Mouse (Mus musculus) liver, adult (tissue): ENCODE results near the gene S1pr4.

Experiments used
- GATA4 ChIP-seq: IDR thresholded peaks from 2 replicates; pipeline ENCODE4 v1.6.1; 2014; ENCODE audit warnings: mild to moderate bottlenecking, low read length; ENCODE audit not compliant: insufficient replicate concordance

S1pr4 gene

DNA sequence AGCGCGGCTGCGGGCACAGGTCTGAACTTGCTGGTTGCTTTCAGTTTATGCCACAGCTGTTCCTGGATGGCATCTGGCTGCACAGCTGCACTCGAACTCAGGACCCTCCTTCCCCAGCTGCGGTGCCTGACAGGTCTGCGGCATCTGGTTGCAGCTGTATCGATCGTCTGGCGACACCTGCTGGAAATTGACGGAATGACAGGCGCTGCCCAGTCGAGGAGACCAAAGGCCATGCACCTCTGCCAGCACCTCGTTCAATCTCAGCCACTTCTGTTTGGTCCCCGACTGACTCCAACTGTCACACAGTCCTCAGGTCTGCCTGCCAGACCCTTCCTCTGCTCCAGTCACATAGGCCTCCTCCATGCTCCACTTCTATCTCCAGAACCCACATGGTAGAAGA, 26.8 kb upstream of the S1pr4 start:
- TF ChIP-seq GATA4 = no peak

GRCm38 (mm10) chr10:81525017-81525694, 25.2 kb upstream of the S1pr4 start:
- TF ChIP-seq GATA4 = no peak

DNA sequence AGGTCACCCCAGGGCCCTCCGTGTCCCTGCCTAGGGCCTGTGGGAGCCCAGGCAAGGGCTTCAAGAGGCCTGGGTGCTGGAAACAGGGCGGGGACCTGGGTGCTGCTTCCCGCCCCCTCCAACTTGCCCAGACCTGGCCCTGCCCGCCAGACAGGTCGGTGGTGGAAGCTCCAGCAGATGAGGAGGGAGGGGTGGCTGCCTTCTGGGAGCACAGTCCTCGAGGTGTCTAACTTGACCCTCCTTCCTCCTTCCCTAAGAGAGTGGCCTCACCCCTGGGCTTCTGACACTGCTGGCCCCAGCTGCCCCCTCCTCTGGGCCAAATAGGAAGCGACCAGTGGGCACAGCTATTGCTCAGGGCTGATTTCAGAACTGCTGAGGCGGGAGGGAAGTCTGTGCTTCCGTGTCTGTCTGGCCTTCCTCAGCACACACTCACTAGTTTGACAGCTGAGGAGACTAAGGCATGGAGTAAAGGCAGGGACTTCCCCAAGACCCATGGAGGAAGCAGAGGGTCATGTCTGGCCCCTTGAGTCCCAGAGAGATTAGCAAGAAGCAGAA, 24.2 kb upstream of the S1pr4 start, which contains the start of gene Gna15:
Gene Gna15 (minus strand): TSS at position 175 of the 555 bp plus-strand sequence.
- no peak for TF ChIP-seq GATA4

DNA sequence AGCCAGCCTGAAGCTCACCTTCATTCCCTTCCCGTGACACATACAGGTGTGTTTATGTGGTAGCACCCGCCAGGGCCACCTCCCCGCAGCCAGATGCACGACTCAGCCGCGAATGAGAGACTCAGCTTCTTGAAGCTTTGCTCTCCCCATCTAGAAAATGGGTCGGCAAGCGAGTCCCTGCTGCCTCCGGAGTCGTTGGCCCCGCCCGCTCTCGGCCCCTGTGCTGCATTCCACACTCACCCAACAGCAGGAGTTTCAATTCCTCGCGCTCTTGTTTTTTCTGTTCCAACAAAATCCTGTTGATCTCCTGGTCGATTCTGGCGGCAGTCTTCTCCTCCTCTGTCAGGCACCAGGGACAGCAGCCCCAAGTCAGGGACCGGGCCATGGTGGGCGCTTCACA, 23.6 kb upstream of the S1pr4 start:
- no peak for TF ChIP-seq GATA4

GRCm38 (mm10) chr10:81523142-81523541, 23.2 kb upstream of the S1pr4 start:
- no peak for TF ChIP-seq GATA4

DNA sequence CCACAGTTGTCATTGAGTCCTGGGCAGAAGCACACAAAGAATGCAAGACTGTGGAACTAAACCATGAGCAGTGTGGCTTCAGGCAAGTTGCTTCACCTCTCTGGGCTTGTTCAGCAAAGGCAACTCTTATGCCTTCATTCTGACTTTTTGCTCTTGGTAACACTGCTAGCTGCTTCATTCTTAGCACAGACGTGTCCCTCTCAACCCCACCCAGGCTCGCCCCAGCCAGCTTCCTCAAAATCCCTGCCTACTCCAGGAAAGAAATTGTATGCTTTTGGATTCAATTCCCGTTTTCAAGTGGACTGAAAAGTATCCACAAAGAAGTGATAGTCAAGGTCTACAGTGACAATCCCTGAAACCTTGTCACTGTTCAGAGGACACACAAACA, 20.0 kb upstream of the S1pr4 start:
- TF ChIP-seq GATA4 = no peak

GRCm38 (mm10) chr10:81519227-81519977, 19.5 kb upstream of the S1pr4 start:
- no peak for TF ChIP-seq GATA4

GRCm38 (mm10) chr10:81518546-81518945, 18.6 kb upstream of the S1pr4 start:
- no peak for TF ChIP-seq GATA4

DNA sequence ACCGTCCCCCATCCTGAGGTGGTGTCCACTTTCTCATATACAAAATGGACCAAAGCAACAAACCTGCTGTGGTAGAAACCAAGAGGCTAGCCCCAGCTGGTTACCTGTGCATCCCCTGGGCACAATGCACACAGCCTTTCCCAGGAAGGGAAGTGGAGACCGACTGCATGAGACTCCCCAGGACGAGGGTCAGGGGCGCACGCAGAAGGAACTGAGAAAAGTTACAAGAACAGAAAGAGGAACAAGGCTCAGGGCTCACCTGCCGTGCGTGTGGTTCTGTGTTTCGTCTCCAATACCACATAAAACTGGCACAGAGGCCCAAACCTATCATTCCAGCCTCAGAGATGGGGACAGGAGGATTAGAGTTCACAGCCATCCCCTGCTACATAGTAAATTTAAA, 17.3 kb upstream of the S1pr4 start:
- TF ChIP-seq GATA4 = no peak

DNA sequence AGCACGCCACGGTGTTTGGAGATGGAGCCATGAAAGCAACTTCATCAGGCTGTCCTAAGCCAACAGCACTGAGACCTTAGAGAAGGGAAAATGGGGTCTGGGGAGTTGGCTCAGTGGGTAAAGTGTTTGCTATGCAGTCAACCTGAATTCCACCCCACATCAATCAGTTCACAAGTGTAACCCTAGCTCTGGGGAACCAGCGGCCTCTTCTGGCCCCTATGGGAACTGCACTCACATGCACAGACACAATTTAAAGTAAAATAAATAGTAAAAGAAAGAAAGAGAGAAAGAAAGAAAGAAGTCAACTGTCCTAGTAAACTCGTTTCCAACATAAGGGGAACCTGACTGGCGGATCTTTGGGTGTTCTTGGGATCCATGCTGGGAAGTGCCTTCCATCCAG, 13.9 kb upstream of the S1pr4 start:
- TF ChIP-seq GATA4 = no peak

- TF ChIP-seq GATA4 = no peak
These were observed 10.4 kb upstream of the S1pr4 start for GRCm38 (mm10) chr10:81510246-81510810.

GRCm38 (mm10) chr10:81507691-81508489, 8.0 kb upstream of the S1pr4 start:
- TF ChIP-seq GATA4 = no peak

DNA sequence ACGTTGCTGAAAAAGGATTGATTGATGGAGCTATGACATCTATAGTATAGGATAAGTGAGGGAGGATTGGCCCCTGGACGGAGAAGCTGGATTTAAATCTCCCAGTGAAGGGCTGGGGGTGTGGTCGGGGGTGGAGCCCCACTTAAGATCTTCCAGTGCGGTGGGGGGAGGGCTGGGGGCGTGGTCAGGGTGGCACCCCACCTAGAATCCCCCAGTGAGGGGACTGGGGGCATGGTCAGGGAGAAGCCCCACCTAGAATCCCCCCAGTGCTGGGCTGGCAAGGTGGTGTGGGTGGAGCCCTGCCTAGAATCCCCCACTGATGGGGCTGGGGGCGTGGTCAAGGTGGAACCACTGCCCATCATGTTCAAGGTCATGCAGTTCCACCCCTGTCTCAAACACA, 7.2 kb upstream of the S1pr4 start:
- TF ChIP-seq GATA4 = no peak

DNA sequence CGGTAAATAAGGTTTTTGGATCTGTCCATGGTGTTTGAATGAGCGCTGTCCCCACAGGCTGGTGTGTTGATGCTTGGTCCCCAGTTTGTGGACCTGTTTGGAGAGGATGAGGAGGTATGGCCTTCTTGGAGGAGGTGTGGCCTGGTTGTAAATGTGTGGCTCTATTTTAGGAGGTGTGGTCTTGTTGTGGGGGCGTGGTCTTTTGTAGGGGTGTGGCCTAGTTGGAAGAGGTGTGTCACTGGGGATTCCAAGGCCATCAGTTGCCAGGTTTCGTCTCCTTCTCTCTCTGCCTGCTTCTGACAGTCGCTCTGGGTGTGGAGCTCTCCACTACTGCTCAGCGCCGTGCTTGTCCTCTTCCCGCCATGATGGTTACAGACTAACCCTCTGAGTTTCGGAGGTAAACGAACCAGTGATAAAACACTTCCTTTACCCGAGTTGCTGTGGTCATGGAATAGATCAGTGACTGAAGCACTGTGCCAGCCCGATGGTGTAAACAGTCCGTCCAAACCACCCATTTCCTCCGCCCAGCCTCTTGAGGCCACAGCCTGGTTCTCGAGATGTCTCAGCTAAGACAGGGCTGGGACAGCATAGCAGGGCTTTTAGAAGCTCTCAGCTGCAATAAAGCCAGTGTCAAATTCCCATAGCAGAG, 5.2 kb upstream of the S1pr4 start:
- no peak for TF ChIP-seq GATA4

DNA sequence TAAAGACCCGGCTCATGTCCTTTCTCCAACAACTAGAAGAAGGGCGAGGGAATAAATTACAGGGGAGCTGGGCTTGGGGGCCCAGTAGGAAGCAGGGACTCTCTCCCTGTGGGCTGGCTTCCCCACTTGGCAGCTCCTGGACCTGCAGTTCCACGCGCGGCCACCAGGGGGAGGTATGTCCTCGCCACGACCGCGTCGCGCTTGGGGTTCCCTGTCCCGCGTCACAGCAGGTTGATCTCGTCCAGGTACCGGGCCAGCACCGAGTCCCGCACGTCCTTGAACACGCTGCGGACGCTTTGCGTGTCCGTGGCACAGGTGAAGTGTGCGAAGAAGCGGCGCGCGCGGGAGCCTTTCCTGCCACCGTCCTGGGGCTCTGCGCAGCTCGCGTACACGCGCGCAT, 2.7 kb upstream of the S1pr4 start:
- no peak for TF ChIP-seq GATA4

GRCm38 (mm10) chr10:81501863-81502262, 1.9 kb upstream of the S1pr4 start:
- no peak for TF ChIP-seq GATA4
